Comparison of ENCODE assay signal across 8 mouse cellular contexts in the genomic region with DNA sequence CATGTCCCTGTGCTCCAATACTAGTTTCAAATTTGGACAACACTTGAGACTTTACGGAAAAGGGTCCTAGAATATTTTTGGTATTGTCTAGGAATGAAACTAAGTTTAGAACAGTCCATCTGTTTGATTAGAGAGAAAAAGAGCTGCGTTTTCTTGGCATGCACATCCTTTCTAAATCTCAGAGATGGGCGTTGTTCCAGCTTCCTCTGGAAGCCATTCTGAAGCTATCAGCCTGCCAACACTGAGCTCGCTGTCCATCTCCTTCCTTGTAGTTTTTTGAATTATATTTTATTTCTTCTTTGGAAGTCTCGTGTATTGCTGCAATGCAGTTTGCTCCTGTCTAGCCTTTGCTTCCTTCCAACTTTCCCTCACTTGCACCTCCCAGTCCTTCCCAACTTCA. TPM values are rescaled to one million over a fixed set of nuclear protein-coding genes. Genes with fewer than 3 reads are reported as not detected.
A peak's percentile ranks its signal among the peaks of the same experiment; 100 is the strongest.
DNase-seq lines count a peak whose midpoint lies in the region; ATAC-seq lines count a peak whose summit lies in the region.

No protein-coding gene starts in this region.

- WGBS in intestine, embryonic 15.5 days = 43% methylated on average over 5 of the region's 5 CpGs
- 47% methylated on average over 5 of the region's 5 CpGs for WGBS in intestine, embryonic 16.5 days
- 62% methylated on average over 5 of the region's 5 CpGs for WGBS in liver, embryonic 12.5 days (ENCODE audit: insufficient replicate concordance)

- intact Hi-C loops in left cerebral cortex, postnatal 4 days (cut with DNase I) = no loop called here

- H3K9me3 ChIP-seq in intestine, embryonic 15.5 days = no peaks in the 10 kb centered on the region
- no peaks in the 10 kb centered on the region for H3K9me3 ChIP-seq in intestine, embryonic 16.5 days (ENCODE audit: control insufficient read depth, low read length)
- H3K9me3 ChIP-seq in liver, embryonic 12.5 days (replicated peaks) = no peaks in the 10 kb centered on the region

- H3K36me3 ChIP-seq in intestine, embryonic 15.5 days = no peaks in the 10 kb centered on the region
- H3K36me3 ChIP-seq in intestine, embryonic 16.5 days (ENCODE audit: control insufficient read depth, insufficient read depth, low read length) = no peaks in the 10 kb centered on the region
- H3K36me3 ChIP-seq in liver, embryonic 12.5 days = no peaks in the 10 kb centered on the region

- peak; percentile 31; the same call in 1 of the 2 replicates for ATAC-seq in intestine, embryonic 15.5 days
- ATAC-seq in intestine, embryonic 16.5 days = no peak
- ATAC-seq in liver, embryonic 12.5 days = no peak

- H3K4me1 ChIP-seq in intestine, embryonic 15.5 days (replicated peaks) = no peaks in the 10 kb centered on the region; the same call in 1 of the 2 replicates
- no peaks in the 10 kb centered on the region for H3K4me1 ChIP-seq in intestine, embryonic 16.5 days (ENCODE audit: control insufficient read depth, insufficient read depth, low read length)
- H3K4me1 ChIP-seq in liver, embryonic 12.5 days = peaks cover 1% of the 10 kb centered on the region; the same call in 1 of the 2 replicates

- no peak overlapping the region for H3K4me3 ChIP-seq in intestine, embryonic 15.5 days (replicated peaks)
- H3K4me3 ChIP-seq in intestine, embryonic 16.5 days (ENCODE audit: low read length) = no peak overlapping the region
- H3K4me3 ChIP-seq in liver, embryonic 12.5 days = no peak overlapping the region

- no peak overlapping the region for H3K4me2 ChIP-seq in intestine, embryonic 15.5 days (replicated peaks)
- no peak overlapping the region for H3K4me2 ChIP-seq in intestine, embryonic 16.5 days (ENCODE audit: low read depth, low read length)
- H3K4me2 ChIP-seq in liver, embryonic 12.5 days = no peak overlapping the region

- DNase-seq in cerebellum, adult 11-12 months = peak; percentile 71
- peak; percentile 16 to 53 for DNase-seq in heart, adult 9 months (ENCODE audit: low spot score in 2 of 2)
- peak; percentile 34 for DNase-seq in left cerebral cortex, postnatal 4 days
- DNase-seq in thymus, postnatal 4 days = no peak
- DNase-seq in retina, postnatal 1 day = no peak

- no peaks in the 10 kb centered on the region for H3K27me3 ChIP-seq in intestine, embryonic 15.5 days (replicated peaks)
- no peaks in the 10 kb centered on the region for H3K27me3 ChIP-seq in intestine, embryonic 16.5 days (replicated peaks; ENCODE audit: control insufficient read depth, insufficient read depth, low read length)
- H3K27me3 ChIP-seq in liver, embryonic 12.5 days (replicated peaks) = no peaks in the 10 kb centered on the region

- H3K9ac ChIP-seq in intestine, embryonic 15.5 days = no peak overlapping the region
- no peak overlapping the region for H3K9ac ChIP-seq in intestine, embryonic 16.5 days (ENCODE audit: low read depth, low read length)
- H3K9ac ChIP-seq in liver, embryonic 12.5 days = no peak overlapping the region

- no peak overlapping the region for H3K27ac ChIP-seq in intestine, embryonic 15.5 days
- H3K27ac ChIP-seq in intestine, embryonic 16.5 days (ENCODE audit: low read length) = no peak overlapping the region
- H3K27ac ChIP-seq in liver, embryonic 12.5 days = no peak overlapping the region

RNA-seq across cellular contexts. Expression of a gene that starts 53.9 kb away (rescaled TPM):
- 68.0 and 73.8 TPM in 2 replicates for polyA plus RNA-seq in intestine, embryonic 15.5 days (2015; fragmentation: Nextera tagmentation; extraction: Ambion mirVana)
- polyA plus RNA-seq in intestine, embryonic 16.5 days (2015; fragmentation: Nextera tagmentation; extraction: Ambion mirVana) = 61.4 and 62.7 TPM in 2 replicates
- 10 to 100 TPM; 45.1 to 46.0 TPM for total RNA-seq in left cerebral cortex, postnatal 4 days (2021)
- polyA plus RNA-seq in liver, embryonic 12.5 days (2016; fragmentation: Nextera tagmentation; extraction: Ambion mirVana) = 31.2 and 33.1 TPM in 2 replicates

Comparison
In these comparisons a context has a peak if more than half of its experiments do, and no peak if none do; other contexts are left out.
1. DNase-seq: peak in cerebellum, adult 11-12 months (single experiment), heart, adult 9 months (2 of 2) and left cerebral cortex, postnatal 4 days (single experiment); none in thymus, postnatal 4 days (single experiment) and retina, postnatal 1 day (single experiment).